Mouse (Mus musculus) cortical plate, adult 2 months (tissue): ENCODE measurements around the gene Trp53tg5. TPM values are rescaled to one million over a fixed set of nuclear protein-coding genes. Genes with fewer than 3 reads are reported as not detected.

Source experiments
- H3K27ac ChIP-seq: fragments of 200-500 bp; 2 replicates; pipeline ENCODE4 v1.5.1; 2012; ENCODE audit warnings: low read length, control low read depth, inconsistent platforms; ENCODE audit not compliant: insufficient read depth
- H3K4me1 ChIP-seq: fragments of 200-500 bp; 2 replicates; pipeline ENCODE4 v1.6.1; 2011; ENCODE audit warnings: low read length; ENCODE audit not compliant: control insufficient read depth, insufficient read depth
- H3K4me3 ChIP-seq: fragments of 200-500 bp; 2 replicates; pipeline ENCODE4 v1.5.1; 2011; ENCODE audit warnings: mild to moderate bottlenecking, low read length, control low read depth; ENCODE audit not compliant: insufficient read depth
- CTCF ChIP-seq: fragments of 200-500 bp; IDR thresholded peaks from 2 replicates; pipeline ENCODE4 v1.5.1; 2011; ENCODE audit warnings: mild to moderate bottlenecking, control low read depth, low read length; ENCODE audit not compliant: insufficient read depth; ENCODE audit errors: extremely low read depth
- POLR2A ChIP-seq: fragments of 200-500 bp; IDR thresholded peaks from 2 replicates; pipeline ENCODE4 v1.6.1; 2011; ENCODE audit warnings: mild to moderate bottlenecking, low read length, control low read depth; ENCODE audit not compliant: insufficient read depth; ENCODE audit errors: extremely low read depth
- polyA plus RNA-seq: library from polyadenylated mRNA; depleted of rRNA; stranded (reverse); fragments of >200 nt; gene quantifications from 2 replicates; pipeline ENCODE4 v1.2.3, GENCODE M21; 2012

The Trp53tg5 gene
- polyA plus RNA-seq, 1 experiment, result not detected

DNA sequence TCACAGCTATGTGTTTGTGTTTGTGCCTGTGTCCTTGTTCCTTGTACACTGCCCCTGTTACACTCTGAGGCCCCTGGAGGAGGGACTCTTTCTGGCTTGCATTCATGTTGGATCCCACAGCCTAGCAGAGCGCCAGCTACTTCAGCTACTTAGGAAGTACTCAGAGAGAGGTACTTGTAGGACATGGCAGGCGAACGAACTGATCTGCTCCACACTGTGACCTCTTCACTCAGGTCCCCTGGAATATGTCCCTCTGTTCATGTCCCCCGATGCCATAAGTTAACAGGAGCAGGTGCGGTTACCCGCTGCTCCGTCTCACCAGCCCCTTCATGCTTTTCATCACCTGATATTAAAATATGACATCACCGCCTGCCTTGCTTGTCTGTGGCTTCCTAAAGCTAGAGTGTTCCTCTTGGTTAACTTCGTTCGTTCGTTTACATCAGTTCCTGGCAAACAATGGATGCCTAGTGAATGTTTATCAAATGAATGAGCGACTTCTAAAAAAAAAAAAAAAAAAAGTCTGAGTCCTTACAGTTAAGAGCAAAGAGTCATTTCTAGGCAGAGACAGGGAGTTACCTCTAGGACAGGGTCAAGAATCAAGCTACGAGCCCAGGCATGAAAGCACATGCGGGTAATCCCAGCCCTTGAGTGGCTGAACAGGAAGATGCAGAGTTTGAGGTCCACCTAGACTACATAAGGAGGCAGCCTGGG, 20.3 kb downstream of the Trp53tg5 start:
- Histone ChIP-seq H3K27ac (no peak overlapping the region), H3K4me1 (peaks cover 4% of the 10 kb centered on the region; the same call in 1 of the 2 replicates), H3K4me3 (no peak overlapping the region)
- TF ChIP-seq CTCF (no peak), POLR2A (no peak)

- H3K27ac ChIP-seq, result no peak overlapping the region
- no peak for TF ChIP-seq CTCF
- no peak for TF ChIP-seq POLR2A
- H3K4me3 ChIP-seq, result no peak overlapping the region
- H3K4me1 ChIP-seq, result peaks cover 4% of the 10 kb centered on the region; the same call in 1 of the 2 replicates
These were observed 21.4 kb downstream of the Trp53tg5 start for GRCm38 (mm10) chr2:164452000-164452676.

DNA sequence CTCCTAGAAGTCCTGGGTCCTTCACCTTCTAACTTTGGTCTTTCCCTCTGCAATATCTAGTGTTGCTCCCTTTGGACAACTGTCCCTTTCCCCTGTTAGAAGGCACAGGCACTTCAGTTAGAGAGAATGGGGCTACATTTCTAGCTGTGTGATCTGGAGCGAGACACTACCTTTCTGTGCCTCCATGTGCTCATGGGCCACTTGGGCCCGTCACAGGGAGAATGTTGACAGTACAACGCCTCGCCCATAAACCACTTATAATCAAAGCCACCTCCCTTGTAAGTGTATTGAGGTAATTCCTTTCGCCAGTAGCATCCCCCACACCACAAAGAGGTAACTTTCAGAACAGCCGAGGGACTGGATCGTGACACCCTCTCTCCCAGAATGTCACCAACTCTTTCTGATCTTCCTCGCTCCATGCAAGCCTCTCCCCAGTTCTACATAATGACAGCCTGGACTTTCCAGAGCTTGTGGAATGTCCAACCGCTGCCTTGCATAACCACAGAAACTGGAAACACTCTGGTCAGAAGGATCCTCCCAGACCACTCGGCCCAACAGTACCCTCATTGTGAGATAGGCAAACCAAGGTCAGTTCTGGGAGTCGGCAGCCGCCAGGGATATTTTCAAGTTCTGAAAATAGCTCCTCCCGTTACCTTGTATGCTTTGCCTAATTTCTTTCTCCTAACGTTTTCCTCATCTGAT, 24.0 kb downstream of the Trp53tg5 start:
- Histone ChIP-seq H3K4me1 (no peaks in the 10 kb centered on the region; the same call in 1 of the 2 replicates), H3K27ac (no peak overlapping the region), H3K4me3 (no peak overlapping the region)
- no peak for TF ChIP-seq CTCF
- TF ChIP-seq POLR2A, result no peak

DNA sequence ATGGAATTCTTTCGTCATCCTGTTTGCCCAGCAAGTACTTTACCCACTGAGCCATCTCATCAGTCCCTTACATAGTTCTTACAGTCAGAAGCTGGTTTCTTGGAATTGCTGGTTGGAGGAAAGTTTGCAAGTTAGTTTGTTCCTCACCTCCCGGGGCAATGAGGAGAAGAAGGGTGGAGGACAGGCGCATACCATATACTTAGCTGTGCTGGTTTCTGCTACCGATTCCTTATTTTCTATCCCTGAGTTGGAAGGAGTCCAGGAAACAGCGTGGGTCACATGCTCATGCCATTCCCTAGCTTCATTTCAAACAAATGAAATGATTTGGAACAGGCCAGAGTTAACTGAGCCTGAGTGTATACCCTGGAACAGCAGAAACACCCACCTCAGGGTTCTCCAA, 24.6 kb downstream of the Trp53tg5 start:
- Histone ChIP-seq H3K4me3 (no peak overlapping the region), H3K27ac (no peak overlapping the region), H3K4me1 (no peaks in the 10 kb centered on the region)
- no peak for TF ChIP-seq CTCF
- no peak for TF ChIP-seq POLR2A

DNA sequence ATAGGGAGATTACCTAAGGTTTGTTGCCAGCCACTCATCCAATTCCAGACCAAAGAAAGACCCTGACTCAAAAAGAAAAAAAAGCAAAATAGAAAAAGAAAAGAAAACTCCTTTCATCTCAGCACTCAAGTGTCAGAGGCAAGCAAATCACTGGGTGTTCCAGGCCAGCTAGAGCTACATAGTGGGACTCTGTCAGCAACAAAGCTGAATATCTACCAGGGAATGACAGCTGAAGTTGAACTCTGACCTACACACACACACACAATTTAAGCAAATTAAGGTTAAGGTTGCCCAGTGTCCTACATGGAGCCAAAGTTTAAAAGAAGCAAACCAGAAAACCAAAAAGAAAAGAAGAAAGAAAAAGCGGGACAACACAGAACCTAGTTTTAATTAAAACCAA, 25.4 kb downstream of the Trp53tg5 start:
- Histone ChIP-seq H3K27ac (no peak overlapping the region), H3K4me3 (no peak overlapping the region), H3K4me1 (no peaks in the 10 kb centered on the region)
- TF ChIP-seq POLR2A (no peak), CTCF (no peak)

DNA sequence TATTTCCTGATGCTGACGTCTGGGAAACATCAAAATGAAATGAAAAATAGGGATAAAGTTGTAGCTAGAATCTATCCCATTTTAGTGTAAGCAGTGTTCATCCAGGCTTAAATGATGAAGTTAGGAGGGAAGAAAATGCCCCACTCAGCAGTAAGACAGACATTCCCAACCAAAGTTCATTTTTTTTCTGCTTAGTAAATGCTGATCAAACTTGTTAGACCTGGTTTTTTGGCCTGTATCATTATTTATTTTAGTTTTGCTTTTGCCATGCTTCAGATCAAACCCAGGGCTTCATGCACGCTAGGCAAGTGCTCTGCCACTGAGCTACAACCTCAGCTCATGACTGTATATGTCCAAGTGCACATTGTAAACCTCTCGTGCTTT, 27.4 kb downstream of the Trp53tg5 start:
- Histone ChIP-seq H3K27ac (no peak overlapping the region), H3K4me3 (no peak overlapping the region), H3K4me1 (no peaks in the 10 kb centered on the region)
- TF ChIP-seq CTCF (no peak), POLR2A (no peak)

DNA sequence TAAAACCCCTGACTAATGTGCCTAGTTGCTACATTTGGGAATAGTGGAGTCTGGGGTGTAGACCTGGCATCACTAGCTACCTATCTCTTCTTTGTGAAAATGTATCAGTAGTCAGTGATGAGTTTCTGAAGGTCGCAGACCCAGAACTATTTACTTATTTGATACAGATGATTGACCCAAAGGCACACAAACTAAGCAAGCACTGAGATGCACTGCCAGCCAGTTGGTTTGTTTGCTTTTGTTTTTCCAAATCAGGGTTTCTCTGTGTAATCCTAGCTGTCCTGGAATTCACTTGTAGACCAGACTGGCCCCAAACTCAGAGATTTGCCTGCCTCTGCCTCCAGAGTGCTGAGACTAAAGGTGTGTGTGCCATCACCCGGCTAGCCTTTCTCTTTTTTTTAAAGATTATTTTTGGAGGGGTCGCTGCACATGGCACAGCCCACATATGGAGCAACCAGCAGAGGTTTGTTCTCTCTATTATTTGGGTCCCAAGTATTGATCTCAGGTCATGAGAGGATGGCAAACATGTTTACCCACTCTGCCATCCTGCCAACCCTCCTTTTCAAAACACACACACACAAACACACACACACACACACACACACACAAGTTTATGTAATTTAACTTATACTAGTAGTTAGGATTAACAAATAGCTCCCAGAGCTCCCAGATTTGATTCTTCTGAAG, 28.0 kb downstream of the Trp53tg5 start:
- no peaks in the 10 kb centered on the region for H3K4me1 ChIP-seq
- H3K4me3 ChIP-seq, result no peak overlapping the region
- H3K27ac ChIP-seq, result no peak overlapping the region
- TF ChIP-seq POLR2A (no peak), CTCF (no peak)

GRCm38 (mm10) chr2:164444701-164445100, 28.8 kb downstream of the Trp53tg5 start:
- TF ChIP-seq POLR2A, result no peak
- TF ChIP-seq CTCF, result no peak
- Histone ChIP-seq H3K27ac (no peak overlapping the region), H3K4me3 (no peak overlapping the region), H3K4me1 (no peaks in the 10 kb centered on the region)

- peak within 1 kb of the TSS; percentile 30 for H3K4me3 ChIP-seq
- H3K4me1 ChIP-seq, result no peaks in the 10 kb centered on the region
- H3K27ac ChIP-seq, result peak within 1 kb of the TSS; percentile 43; the same call in 1 of the 2 replicates
- TF ChIP-seq CTCF (no peak), POLR2A (no peak)
These were observed 30.0 kb downstream of the Trp53tg5 start, which contains the start of gene Sdc4 for GRCm38 (mm10) chr2:164443460-164444000. Sdc4 (minus strand) TSS chr2:164443887.
